In the genomic region with DNA sequence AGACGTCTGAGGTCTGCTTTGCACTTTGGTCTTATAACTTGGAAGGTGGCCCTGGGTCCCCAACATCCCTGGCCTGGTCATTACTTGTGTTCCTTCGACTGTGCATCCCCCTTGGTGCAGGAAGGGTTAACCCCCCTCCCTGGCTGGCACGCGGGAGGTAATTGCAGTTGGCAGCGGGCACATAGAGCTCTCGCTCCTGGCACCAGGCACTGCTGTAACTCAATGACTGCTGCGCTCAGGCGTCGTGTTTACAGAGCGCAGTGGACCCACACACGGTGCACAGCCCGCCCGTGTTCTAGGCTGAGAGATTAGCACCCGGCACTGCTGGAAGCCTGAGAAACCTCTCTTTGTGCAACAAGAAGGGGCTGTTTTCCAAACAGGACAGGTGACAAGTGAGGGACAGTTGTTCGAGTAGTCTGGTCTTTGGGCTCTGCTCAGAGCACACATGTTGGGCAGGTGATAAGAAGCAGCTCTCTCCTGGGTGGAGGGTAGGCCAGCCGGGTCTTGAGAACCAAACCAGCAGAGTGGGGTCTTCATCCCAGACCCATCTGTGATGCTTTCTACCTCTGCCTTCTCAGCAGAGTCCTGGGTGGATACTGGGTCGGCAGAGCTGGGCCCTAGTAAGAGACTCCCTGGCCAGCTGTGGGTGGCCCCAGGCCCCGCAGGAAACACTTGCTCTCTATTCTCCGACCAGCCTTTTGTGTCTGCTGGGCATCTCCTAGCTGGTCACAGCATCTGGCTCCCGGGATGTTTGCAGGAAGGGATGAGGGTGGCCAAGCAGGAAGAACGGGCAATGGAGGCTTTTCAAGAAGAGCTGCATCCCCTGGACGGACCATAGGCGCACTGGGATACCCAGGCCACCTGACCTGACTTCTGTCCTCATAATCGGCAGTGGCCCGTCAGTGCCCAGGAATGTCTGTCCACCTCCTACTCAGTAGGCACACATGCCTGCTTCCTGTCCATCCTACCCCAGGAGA, we compare ENCODE assay signal across 7 mouse cellular contexts. TPM values are rescaled to one million over a fixed set of nuclear protein-coding genes. Genes with fewer than 3 reads are reported as not detected.
DNase-seq lines count a peak whose midpoint lies in the region; ATAC-seq lines count a peak whose summit lies in the region.

No protein-coding gene starts in this region.

- H3K9ac ChIP-seq in forebrain, embryonic 15.5 days (replicated peaks): no peak overlapping the region
- no peak overlapping the region for H3K9ac ChIP-seq in midbrain, embryonic 16.5 days (ENCODE audit: low read depth, low read length)

- H3K27me3 ChIP-seq in forebrain, embryonic 15.5 days: no peaks in the 10 kb centered on the region
- no peaks in the 10 kb centered on the region for H3K27me3 ChIP-seq in midbrain, embryonic 16.5 days (ENCODE audit: control insufficient read depth, insufficient read depth, low read depth, low read length)

- 35% methylated on average over 25 of the region's 25 CpGs for WGBS in forebrain, embryonic 15.5 days
- WGBS in midbrain, embryonic 16.5 days: 53% methylated on average over 25 of the region's 25 CpGs

- ATAC-seq in forebrain, embryonic 15.5 days (replicated peaks): peak; percentile 41; the same call in 1 of the 2 replicates
- no peak for ATAC-seq in midbrain, embryonic 16.5 days

- H3K27ac ChIP-seq in forebrain, embryonic 15.5 days (replicated peaks): peak overlapping the region; percentile 72
- 0 out of 2 replicates have a peak overlapping the region, but pooled peaks have one; percentile 10 for H3K27ac ChIP-seq in midbrain, embryonic 16.5 days (ENCODE audit: low read length)

- H3K36me3 ChIP-seq in forebrain, embryonic 15.5 days: no peaks in the 10 kb centered on the region
- H3K36me3 ChIP-seq in midbrain, embryonic 16.5 days (ENCODE audit: control insufficient read depth, insufficient read depth, low read length): no peaks in the 10 kb centered on the region

- 0 out of 2 replicates have a peak overlapping the region, but pooled peaks have one; percentile 6 for H3K4me2 ChIP-seq in forebrain, embryonic 15.5 days (replicated peaks)
- no peak overlapping the region for H3K4me2 ChIP-seq in midbrain, embryonic 16.5 days (ENCODE audit: low read length)

- H3K9me3 ChIP-seq in forebrain, embryonic 15.5 days: no peaks in the 10 kb centered on the region
- H3K9me3 ChIP-seq in midbrain, embryonic 16.5 days (replicated peaks; ENCODE audit: control insufficient read depth, low read length, poor library complexity, severe bottlenecking): no peaks in the 10 kb centered on the region

- peak; percentile 88 for DNase-seq in left cerebral cortex, postnatal 4 days
- no peak for DNase-seq in left cerebral cortex, postnatal 25 days (ENCODE audit: low spot score in 2 of 2)
- peak; percentile 81 for DNase-seq in kidney, postnatal 14 days
- no peak for DNase-seq in frontal cortex, postnatal 14 days (ENCODE audit: low spot score in 2 of 2)
- no peak for DNase-seq in thymus, postnatal 36 days

- peaks cover 98% of the 10 kb centered on the region for H3K4me1 ChIP-seq in forebrain, embryonic 15.5 days
- H3K4me1 ChIP-seq in midbrain, embryonic 16.5 days (ENCODE audit: control insufficient read depth, insufficient read depth, low read length): peaks cover 67% of the 10 kb centered on the region

- H3K4me3 ChIP-seq in forebrain, embryonic 15.5 days: no peak overlapping the region
- H3K4me3 ChIP-seq in midbrain, embryonic 16.5 days (ENCODE audit: low read depth, low read length): no peak overlapping the region

- intact Hi-C loops in left cerebral cortex, postnatal 4 days (cut with DNase I): no loop called here
- intact Hi-C loops in left cerebral cortex, postnatal 25 days (cut with DNase I): loop anchor here (2.0 to 5.0 kb wide), 2 partner anchors 19 to 47 kb away; no protein-coding TSS in a partner anchor

RNA-seq across cellular contexts. Expression of a gene that starts 27.3 kb away (rescaled TPM):
- total RNA-seq in left cerebral cortex, postnatal 4 days (2021): 10 to 100 TPM; 36.5 to 39.5 TPM
- total RNA-seq in left cerebral cortex, postnatal 25 days (2021): 10 to 100 TPM; 16.3 to 21.9 TPM
- 15.4 and 16.1 TPM in 2 replicates for polyA plus RNA-seq in forebrain, embryonic 15.5 days (2015; fragmentation: Nextera tagmentation; extraction: Ambion mirVana)
- polyA plus RNA-seq in midbrain, embryonic 16.5 days (2015; fragmentation: Nextera tagmentation; extraction: Ambion mirVana): 9.7 and 13.7 TPM in 2 replicates

Comparison
In these comparisons a context has a peak if more than half of its experiments do, and no peak if none do; other contexts are left out.
1. DNase-seq: peak in left cerebral cortex, postnatal 4 days (single experiment) and kidney, postnatal 14 days (single experiment); none in left cerebral cortex, postnatal 25 days (0 of 2), frontal cortex, postnatal 14 days (0 of 2) and thymus, postnatal 36 days (0 of 2).